Mouse (Mus musculus) embryonic facial prominence, embryonic 12.5 days (tissue): ENCODE data around the gene Tmx2. TPM values are rescaled to one million over a fixed set of nuclear protein-coding genes. Genes with fewer than 3 reads are reported as not detected.
A peak's percentile ranks its signal among the peaks of the same experiment; 100 is the strongest.

Source experiments
- ATAC-seq: fragments of 200-750 bp; cut with Nextera tagmentation; 2 replicates; pipeline ENCODE4 v1.8.0; 2017; ENCODE audit not compliant: insufficient number of reproducible peaks, insufficient read depth, low FRiP score, low TSS enrichment
- H3K27ac ChIP-seq: fragments of 300-500 bp; sonication (generic); 2 replicates; pipeline ENCODE4 v1.5.1; 2016; ENCODE audit warnings: mild to moderate bottlenecking
- H3K27me3 ChIP-seq: fragments of 300-500 bp; sonication (generic); 2 replicates; pipeline ENCODE4 v1.6.1; 2016; ENCODE audit warnings: mild to moderate bottlenecking, moderate library complexity
- H3K36me3 ChIP-seq: fragments of 300-500 bp; sonication (generic); 2 replicates; pipeline ENCODE4 v1.6.1; 2016; ENCODE audit warnings: mild to moderate bottlenecking
- H3K4me1 ChIP-seq: fragments of 300-500 bp; sonication (generic); 2 replicates; pipeline ENCODE4 v1.6.1; 2016
- H3K4me2 ChIP-seq: fragments of 300-500 bp; sonication (generic); replicated peaks from 2 replicates; pipeline ENCODE4 v1.6.1; 2016; ENCODE audit warnings: mild to moderate bottlenecking, moderate library complexity
- H3K4me3 ChIP-seq: fragments of 300-500 bp; sonication (generic); 2 replicates; pipeline ENCODE4 v1.5.1; 2016; ENCODE audit warnings: mild to moderate bottlenecking
- H3K9ac ChIP-seq: fragments of 300-500 bp; sonication (generic); 2 replicates; pipeline ENCODE4 v1.6.1; 2016; ENCODE audit warnings: mild to moderate bottlenecking, moderate library complexity
- H3K9me3 ChIP-seq: fragments of 300-500 bp; sonication (generic); 2 replicates; pipeline ENCODE4 v1.6.1; 2016; ENCODE audit warnings: mild to moderate bottlenecking, moderate library complexity
- WGBS: fragments of 180-500 bp; shearing (Covaris S2); methylation state at CpG from one replicate; pipeline ENCODE4 v1.1.7; 2016; 5-methylcytosine and 5-hydroxymethylcytosine counted together
- polyA plus RNA-seq: library from polyadenylated mRNA; unstranded; fragments of >200 nt; fragmentation: Nextera tagmentation; extraction: Ambion mirVana; gene quantifications from 2 replicates; pipeline ENCODE4 v1.2.1, GENCODE M21; 2016

The Tmx2 gene
- polyA plus RNA-seq, 1 experiment from 2014 or later = 118 TPM

GRCm38 (mm10) chr2:84714811-84715561, 36.0 kb upstream of the Tmx2 start, which contains the start of gene Zdhhc5:
Gene Zdhhc5 (minus strand): TSS chr2:84715180.
- Histone ChIP-seq H3K27ac (peak within 1 kb of the TSS; percentile 96), H3K9me3 (no peaks in the 10 kb centered on the region), H3K27me3 (no peaks in the 10 kb centered on the region), H3K4me2 (peak within 1 kb of the TSS; percentile 75), H3K4me1 (peaks cover 10% of the 10 kb centered on the region), H3K36me3 (peaks cover 11% of the 10 kb centered on the region), H3K4me3 (peak within 1 kb of the TSS; percentile 96), H3K9ac (peak within 1 kb of the TSS; percentile 88)
- WGBS = under 1% methylated on average over 106 of the region's 107 CpGs
- peak; percentile 95 for ATAC-seq

DNA sequence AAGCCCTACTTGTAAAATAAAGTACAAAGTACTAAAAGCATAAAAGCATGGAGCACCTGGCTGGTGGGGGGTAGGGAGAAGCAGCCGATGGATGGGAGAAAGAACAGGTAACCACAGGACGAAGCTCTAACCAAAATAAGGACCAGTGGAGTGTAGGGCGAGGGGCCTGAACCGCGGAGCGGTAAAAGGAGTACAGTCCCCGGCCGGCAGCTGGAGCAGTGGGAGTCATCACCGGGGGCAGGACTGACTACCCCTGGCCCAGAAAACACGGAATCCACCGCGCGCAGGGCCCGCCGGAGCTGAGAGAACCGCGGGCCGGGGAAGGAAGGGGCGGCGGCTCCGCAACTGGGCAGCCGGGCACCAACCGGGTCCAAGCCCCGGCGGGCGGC, 35.5 kb upstream of the Tmx2 start:
- Histone ChIP-seq H3K9ac (peak overlapping the region; percentile 88), H3K27ac (peak overlapping the region; percentile 96), H3K4me3 (peak overlapping the region; percentile 96), H3K9me3 (no peaks in the 10 kb centered on the region), H3K4me1 (peaks cover 10% of the 10 kb centered on the region), H3K36me3 (peaks cover 15% of the 10 kb centered on the region), H3K27me3 (no peaks in the 10 kb centered on the region), H3K4me2 (peak overlapping the region; percentile 75)
- WGBS = under 1% methylated on average over 22 of the region's 26 CpGs
- ATAC-seq = no peak

DNA sequence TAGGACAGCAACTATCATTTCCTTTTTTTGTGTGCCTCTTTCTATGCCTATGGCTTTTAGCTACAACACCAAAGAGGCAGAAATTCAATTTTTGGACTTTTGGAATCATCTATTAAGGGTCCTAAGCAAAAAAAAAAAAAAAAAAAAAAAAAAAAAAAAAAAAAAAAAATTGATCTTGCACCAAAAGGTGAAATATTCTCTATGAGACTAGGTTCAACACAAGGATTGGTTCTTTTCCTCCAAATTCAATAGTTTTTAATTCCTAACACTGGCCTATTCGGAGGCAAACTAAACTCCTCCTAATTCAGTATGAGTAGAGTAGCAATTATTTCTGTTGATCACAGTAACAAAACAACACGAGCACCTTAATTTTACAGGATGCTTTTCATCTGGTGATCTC, 33.0 kb upstream of the Tmx2 start:
- no peak overlapping the region for H3K4me3 ChIP-seq
- WGBS = 93% methylated on average over 2 of the region's 2 CpGs

DNA sequence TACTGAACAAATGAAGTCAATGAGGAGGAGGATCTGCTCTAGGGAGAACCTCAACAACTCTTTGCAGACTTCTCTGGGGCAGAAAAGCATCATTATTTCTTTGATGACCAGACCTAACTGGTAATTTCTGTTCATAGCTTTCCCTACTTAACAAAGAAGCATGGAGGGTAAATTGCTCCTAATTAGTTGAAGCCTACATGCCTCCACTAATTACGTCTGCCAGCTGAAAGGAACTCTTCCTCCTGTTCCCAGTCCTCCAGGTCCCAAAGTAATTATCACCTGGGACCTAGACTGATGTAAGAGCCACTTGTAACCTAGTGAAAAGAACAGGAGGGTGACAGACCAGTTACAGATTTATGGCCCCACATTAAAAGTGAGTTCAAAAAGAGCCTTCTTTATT, 28.6 kb upstream of the Tmx2 start:
- Histone ChIP-seq H3K9ac (no peak overlapping the region), H3K27me3 (no peaks in the 10 kb centered on the region), H3K4me2 (no peak overlapping the region), H3K27ac (no peak overlapping the region), H3K36me3 (peaks cover 41% of the 10 kb centered on the region), H3K4me1 (no peaks in the 10 kb centered on the region), H3K4me3 (no peak overlapping the region), H3K9me3 (no peaks in the 10 kb centered on the region)
- 57% methylated on average over 1 of the region's 1 CpGs for WGBS
- no peak for ATAC-seq

More for the DNA sequence above, 33.0 kb upstream of the Tmx2 start:
- Histone ChIP-seq H3K27ac (no peak overlapping the region), H3K9me3 (no peaks in the 10 kb centered on the region), H3K4me2 (no peak overlapping the region), H3K36me3 (peaks cover 28% of the 10 kb centered on the region), H3K9ac (no peak overlapping the region), H3K4me1 (peaks cover 10% of the 10 kb centered on the region), H3K27me3 (no peaks in the 10 kb centered on the region)
- no peak for ATAC-seq

DNA sequence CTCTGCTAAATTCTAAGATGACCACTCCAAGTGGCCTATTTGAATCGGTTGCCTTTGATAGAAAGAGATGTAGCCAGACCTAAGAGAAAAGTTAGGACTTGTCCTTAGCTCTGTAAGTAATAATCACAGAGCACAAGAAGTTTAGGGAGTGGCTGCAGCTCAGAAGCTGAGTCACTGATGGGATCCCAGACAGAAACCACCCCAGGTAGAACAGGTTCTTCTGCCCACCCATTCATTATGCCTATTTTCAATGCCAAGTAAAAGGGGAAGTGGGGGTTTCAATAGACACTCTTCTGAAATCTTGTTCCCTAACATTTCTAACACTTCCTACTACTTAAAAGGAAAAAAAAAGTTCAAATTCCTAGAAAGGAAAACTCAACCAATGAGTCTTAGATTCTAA, 26.4 kb upstream of the Tmx2 start:
- H3K9me3 ChIP-seq = no peaks in the 10 kb centered on the region
- H3K36me3 ChIP-seq = peaks cover 38% of the 10 kb centered on the region
- H3K27ac ChIP-seq = no peak overlapping the region
- H3K4me3 ChIP-seq = no peak overlapping the region
- H3K27me3 ChIP-seq = no peaks in the 10 kb centered on the region
- no peak for ATAC-seq
- H3K4me1 ChIP-seq = no peaks in the 10 kb centered on the region
- 95% methylated on average over 1 of the region's 1 CpGs for WGBS
- no peak overlapping the region for H3K9ac ChIP-seq
- no peak overlapping the region for H3K4me2 ChIP-seq

GRCm38 (mm10) chr2:84704329-84704728, 25.4 kb upstream of the Tmx2 start:
- 82% methylated on average over 5 of the region's 5 CpGs for WGBS
- no peak for ATAC-seq

DNA sequence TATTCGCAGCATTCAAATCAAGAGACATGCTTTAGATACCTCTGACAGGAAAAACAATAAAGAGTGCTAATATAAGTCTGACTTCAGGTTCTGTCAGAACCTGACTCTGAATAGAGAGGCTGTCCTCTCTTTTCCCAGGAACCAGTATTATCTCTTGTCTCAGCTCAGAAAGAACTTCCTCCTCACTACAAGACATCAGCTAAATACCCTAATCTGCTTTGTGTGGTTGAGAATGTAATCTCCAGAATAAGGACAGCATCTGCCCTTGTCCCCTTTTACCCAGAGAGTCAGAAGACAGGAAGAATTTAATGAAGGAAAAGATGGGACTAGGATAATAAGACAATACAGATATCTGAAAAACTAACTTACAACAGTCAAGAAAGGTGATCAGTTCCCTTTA, 24.6 kb upstream of the Tmx2 start:
- ATAC-seq = no peak
- Histone ChIP-seq H3K27ac (no peak overlapping the region), H3K4me2 (no peak overlapping the region), H3K9ac (no peak overlapping the region), H3K36me3 (peaks cover 29% of the 10 kb centered on the region), H3K4me1 (no peaks in the 10 kb centered on the region), H3K27me3 (no peaks in the 10 kb centered on the region), H3K4me3 (no peak overlapping the region), H3K9me3 (no peaks in the 10 kb centered on the region)
- WGBS = 91% methylated on average over 1 of the region's 1 CpGs

More at GRCm38 (mm10) chr2:84704329-84704728, 25.4 kb upstream of the Tmx2 start:
- Histone ChIP-seq H3K4me2 (no peak overlapping the region), H3K9me3 (no peaks in the 10 kb centered on the region), H3K27ac (no peak overlapping the region), H3K27me3 (no peaks in the 10 kb centered on the region), H3K36me3 (peaks cover 32% of the 10 kb centered on the region), H3K4me1 (no peaks in the 10 kb centered on the region), H3K9ac (no peak overlapping the region), H3K4me3 (no peak overlapping the region)

GRCm38 (mm10) chr2:84695007-84695695, 16.2 kb upstream of the Tmx2 start:
- Histone ChIP-seq H3K9ac (no peak overlapping the region), H3K4me1 (no peaks in the 10 kb centered on the region), H3K4me3 (no peak overlapping the region), H3K27me3 (no peaks in the 10 kb centered on the region), H3K9me3 (no peaks in the 10 kb centered on the region), H3K4me2 (no peak overlapping the region), H3K27ac (no peak overlapping the region), H3K36me3 (peaks cover 61% of the 10 kb centered on the region)
- no peak for ATAC-seq
- 88% methylated on average over 5 of the region's 5 CpGs for WGBS

DNA sequence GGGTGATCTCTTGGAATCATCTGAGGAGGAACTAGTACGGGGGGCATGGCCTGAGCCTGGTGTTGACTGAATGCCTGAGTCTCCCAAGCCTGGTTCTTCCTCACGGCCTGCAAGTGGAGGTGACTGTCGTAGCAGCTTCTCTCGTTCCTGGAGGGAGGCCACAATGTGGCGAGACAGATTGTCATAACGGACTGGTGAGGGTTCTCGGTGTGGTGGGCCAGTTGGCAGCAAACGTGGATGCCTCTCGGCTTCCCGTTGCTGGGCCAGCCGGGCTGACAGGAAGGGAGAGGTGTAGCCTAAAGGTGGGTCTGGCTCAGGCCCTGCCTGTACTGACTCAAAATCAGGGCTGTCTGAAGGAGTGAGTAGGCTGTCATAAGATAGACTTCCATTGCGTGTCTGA, 11.1 kb upstream of the Tmx2 start:
- Histone ChIP-seq H3K4me3 (no peak overlapping the region), H3K4me2 (no peak overlapping the region), H3K36me3 (peaks cover 85% of the 10 kb centered on the region), H3K27me3 (no peaks in the 10 kb centered on the region), H3K4me1 (no peaks in the 10 kb centered on the region), H3K9me3 (no peaks in the 10 kb centered on the region), H3K9ac (no peak overlapping the region), H3K27ac (no peak overlapping the region)
- no peak for ATAC-seq
- 88% methylated on average over 12 of the region's 12 CpGs for WGBS

- ATAC-seq = no peak
- Histone ChIP-seq H3K36me3 (peaks cover 83% of the 10 kb centered on the region), H3K9me3 (no peaks in the 10 kb centered on the region), H3K27ac (no peak overlapping the region), H3K9ac (no peak overlapping the region), H3K4me2 (no peak overlapping the region), H3K27me3 (no peaks in the 10 kb centered on the region), H3K4me3 (no peak overlapping the region), H3K4me1 (no peaks in the 10 kb centered on the region)
- 83% methylated on average over 2 of the region's 2 CpGs for WGBS
Measured at GRCm38 (mm10) chr2:84688080-84688844, 9.3 kb upstream of the Tmx2 start.

DNA sequence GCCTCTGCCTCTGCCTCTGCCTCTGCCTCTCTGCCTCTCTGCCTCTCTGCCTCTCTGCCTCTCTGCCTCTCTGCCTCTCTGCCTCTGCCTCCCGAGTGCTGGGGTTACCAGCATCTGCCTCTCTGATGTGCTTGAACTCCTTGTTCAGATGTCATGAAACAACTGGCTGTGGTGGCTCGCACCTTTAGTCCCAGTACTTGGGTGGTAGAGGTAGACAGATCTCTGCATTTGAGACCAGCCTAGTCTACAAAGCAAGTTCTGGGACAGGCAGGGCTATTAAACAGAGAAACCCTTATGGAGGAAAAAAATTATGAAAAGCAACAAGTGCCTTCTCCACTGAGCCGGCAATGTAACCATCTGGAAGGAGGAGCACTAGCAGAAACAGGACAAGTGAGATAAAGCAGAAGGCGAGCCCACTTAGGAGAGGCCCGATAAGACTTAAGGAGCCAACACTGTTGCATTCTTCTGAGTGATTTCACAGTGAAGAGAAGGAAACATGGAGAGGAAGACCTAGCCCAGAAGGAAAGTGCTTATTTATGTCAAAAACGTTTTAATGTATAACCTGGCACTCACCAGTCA, 3.8 kb upstream of the Tmx2 start:
- no peak for ATAC-seq
- Histone ChIP-seq H3K4me1 (peaks cover 7% of the 10 kb centered on the region; the same call in 1 of the 2 replicates), H3K9me3 (no peaks in the 10 kb centered on the region), H3K36me3 (peaks cover 50% of the 10 kb centered on the region), H3K27ac (no peak overlapping the region), H3K9ac (no peak overlapping the region), H3K4me3 (no peak overlapping the region), H3K4me2 (no peak overlapping the region), H3K27me3 (no peaks in the 10 kb centered on the region)
- WGBS = 87% methylated on average over 6 of the region's 6 CpGs
